Mouse (Mus musculus) midbrain, embryonic 16.5 days (tissue): Measurements from ENCODE around the gene Ptges3l. TPM values are rescaled to one million over a fixed set of nuclear protein-coding genes. Genes with fewer than 3 reads are reported as not detected.
"Not testable (repeated sequence)": the region's sequence is repeated elsewhere in the genome, so short reads cannot be mapped to it uniquely, and the experiment has no call there.

ENCODE experiments used
- ATAC-seq: fragments of 200-750 bp; cut with Nextera tagmentation; 2 replicates; pipeline ENCODE4 v1.8.0; 2017; ENCODE audit warnings: moderate TSS enrichment
- H3K27ac ChIP-seq: fragments of 300-500 bp; sonication (generic); 2 replicates; pipeline ENCODE4 v1.5.1; 2014; ENCODE audit warnings: mild to moderate bottlenecking, low read length, mixed read lengths
- H3K27me3 ChIP-seq: fragments of 300-500 bp; sonication (generic); 2 replicates; pipeline ENCODE4 v1.6.1; 2014; ENCODE audit warnings: low read depth, low read length, mixed read lengths; ENCODE audit not compliant: control insufficient read depth, insufficient read depth
- H3K36me3 ChIP-seq: fragments of 300-500 bp; sonication (generic); 2 replicates; pipeline ENCODE4 v1.6.1; 2014; ENCODE audit warnings: mild to moderate bottlenecking, low read length, moderate library complexity, mixed read lengths; ENCODE audit not compliant: control insufficient read depth, insufficient read depth
- H3K4me1 ChIP-seq: fragments of 300-500 bp; sonication (generic); 2 replicates; pipeline ENCODE4 v1.6.1; 2014; ENCODE audit warnings: mild to moderate bottlenecking, low read length, mixed read lengths; ENCODE audit not compliant: control insufficient read depth, insufficient read depth
- H3K4me2 ChIP-seq: fragments of 300-500 bp; sonication (generic); 2 replicates; pipeline ENCODE4 v1.6.1; 2014; ENCODE audit warnings: mild to moderate bottlenecking, low read length, mixed read lengths
- H3K4me3 ChIP-seq: fragments of 300-500 bp; sonication (generic); 2 replicates; pipeline ENCODE4 v1.5.1; 2014; ENCODE audit warnings: low read depth, mild to moderate bottlenecking, low read length, moderate library complexity, mixed read lengths
- H3K9ac ChIP-seq: fragments of 300-500 bp; sonication (generic); 2 replicates; pipeline ENCODE4 v1.6.1; 2014; ENCODE audit warnings: low read depth, low read length, mixed read lengths
- H3K9me3 ChIP-seq: fragments of 300-500 bp; sonication (generic); replicated peaks from 2 replicates; pipeline ENCODE4 v1.6.1; 2014; ENCODE audit warnings: mild to moderate bottlenecking, low read length, mixed read lengths; ENCODE audit not compliant: control insufficient read depth, poor library complexity, severe bottlenecking
- WGBS: fragments of 180-500 bp; shearing (Covaris S2); extraction: QIAGEN DNeasy Blood & Tissue Kit; methylation state at CpG from one replicate; pipeline ENCODE4 v1.1.7; 2014; 5-methylcytosine and 5-hydroxymethylcytosine counted together
- polyA plus RNA-seq: library from polyadenylated mRNA; unstranded; fragments of >200 nt; fragmentation: Nextera tagmentation; extraction: Ambion mirVana; gene quantifications from 2 replicates; pipeline ENCODE4 v1.2.1, GENCODE M21; 2015

Ptges3l gene
- polyA plus RNA-seq, 1 experiment from 2014 or later, result 3.1 TPM

DNA sequence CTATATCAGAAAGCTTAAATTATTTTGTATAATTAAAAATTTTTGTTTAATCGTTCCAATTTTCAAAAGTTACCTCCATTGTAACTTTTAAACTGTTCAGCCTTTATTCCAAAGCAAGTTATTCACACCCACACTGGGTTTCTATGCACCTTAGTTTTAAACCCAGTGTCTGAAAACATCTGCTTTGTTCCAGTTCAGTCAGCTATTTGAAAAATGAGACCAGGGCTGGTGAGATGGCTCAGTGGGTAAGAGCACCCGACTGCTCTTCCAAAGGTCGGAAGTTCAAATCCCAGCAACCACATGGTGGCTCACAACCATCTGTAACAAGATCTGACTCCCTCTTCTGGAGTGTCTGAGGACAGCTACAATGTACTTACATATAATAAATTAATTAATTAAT, 12.9 kb upstream of the Ptges3l start:
- not testable (repeated sequence) for H3K9me3 ChIP-seq, H3K27me3 ChIP-seq, H3K4me3 ChIP-seq, H3K27ac ChIP-seq, ATAC-seq, H3K9ac ChIP-seq, H3K4me1 ChIP-seq, H3K4me2 ChIP-seq
- peaks cover 23% of the 10 kb centered on the region for H3K36me3 ChIP-seq
- 74% methylated on average over 3 of the region's 3 CpGs for WGBS

DNA sequence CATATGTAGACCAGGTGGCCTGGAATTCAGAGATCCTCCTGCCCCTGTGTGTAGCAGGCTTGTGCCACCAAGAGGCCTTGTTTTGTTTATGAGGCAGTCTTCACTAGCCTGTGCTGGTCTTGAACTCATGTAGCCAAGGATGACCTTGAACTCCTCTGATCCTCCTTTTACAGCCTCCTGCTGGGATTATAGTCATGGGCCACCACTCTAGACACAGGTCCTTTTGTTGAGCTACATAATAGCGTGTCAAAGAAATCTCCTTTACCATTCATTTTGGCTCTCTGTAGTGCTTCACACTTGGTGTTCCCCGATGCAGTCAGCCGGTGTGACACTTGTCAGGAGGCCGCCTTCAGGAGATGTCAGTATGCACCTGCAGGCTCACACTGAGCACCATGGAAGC, 11.8 kb upstream of the Ptges3l start:
- Histone ChIP-seq H3K36me3 (peaks cover 27% of the 10 kb centered on the region), H3K4me2 (no peak overlapping the region), H3K4me1 (no peaks in the 10 kb centered on the region), H3K27me3 (no peaks in the 10 kb centered on the region), H3K27ac (no peak overlapping the region), H3K9ac (no peak overlapping the region), H3K4me3 (no peak overlapping the region), H3K9me3 (no peaks in the 10 kb centered on the region)
- 30% methylated on average over 4 of the region's 4 CpGs for WGBS
- no peak for ATAC-seq

DNA sequence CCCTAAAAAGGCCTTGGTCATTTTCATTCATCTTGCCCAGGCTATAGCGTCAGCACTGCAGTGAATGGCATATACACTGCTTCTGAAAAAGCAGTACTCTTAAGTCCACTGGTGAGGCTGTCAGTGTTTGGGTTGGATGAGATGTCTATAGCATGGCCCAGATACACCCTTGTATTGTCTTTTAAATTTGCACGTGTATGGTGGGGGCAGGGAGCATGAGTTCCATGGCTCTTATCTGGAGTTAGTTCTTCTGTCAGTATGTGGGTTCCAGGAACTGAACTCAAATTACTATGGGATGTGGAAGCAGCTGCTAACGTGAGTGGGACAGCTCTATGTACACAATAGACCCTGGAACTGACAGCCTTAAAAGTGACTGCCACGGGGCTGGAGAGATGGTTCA, 10.7 kb upstream of the Ptges3l start:
- Histone ChIP-seq H3K4me1 (no peaks in the 10 kb centered on the region), H3K4me2 (no peak overlapping the region), H3K9me3 (no peaks in the 10 kb centered on the region), H3K4me3 (no peak overlapping the region), H3K27me3 (no peaks in the 10 kb centered on the region), H3K27ac (no peak overlapping the region), H3K9ac (no peak overlapping the region), H3K36me3 (peaks cover 33% of the 10 kb centered on the region)
- WGBS, result 83% methylated on average over 4 of the region's 4 CpGs
- no peak for ATAC-seq

GRCm38 (mm10) chr11:101433396-101433795, 8.3 kb upstream of the Ptges3l start:
- no peak for ATAC-seq
- Histone ChIP-seq H3K4me1 (no peaks in the 10 kb centered on the region), H3K4me3 (no peak overlapping the region), H3K27ac (no peak overlapping the region), H3K36me3 (peaks cover 48% of the 10 kb centered on the region), H3K9ac (no peak overlapping the region), H3K27me3 (no peaks in the 10 kb centered on the region), H3K9me3 (no peaks in the 10 kb centered on the region), H3K4me2 (no peak overlapping the region)
- WGBS, result 92% methylated on average over 13 of the region's 13 CpGs

- Histone ChIP-seq H3K4me1 (peaks cover 11% of the 10 kb centered on the region), H3K27me3 (no peaks in the 10 kb centered on the region), H3K36me3 (peaks cover 48% of the 10 kb centered on the region), H3K27ac (no peak overlapping the region), H3K4me3 (no peak overlapping the region), H3K9me3 (no peaks in the 10 kb centered on the region), H3K4me2 (no peak overlapping the region), H3K9ac (no peak overlapping the region)
- 91% methylated on average over 9 of the region's 9 CpGs for WGBS
- no peak for ATAC-seq
Measured at GRCm38 (mm10) chr11:101431327-101431726, 6.2 kb upstream of the Ptges3l start.

DNA sequence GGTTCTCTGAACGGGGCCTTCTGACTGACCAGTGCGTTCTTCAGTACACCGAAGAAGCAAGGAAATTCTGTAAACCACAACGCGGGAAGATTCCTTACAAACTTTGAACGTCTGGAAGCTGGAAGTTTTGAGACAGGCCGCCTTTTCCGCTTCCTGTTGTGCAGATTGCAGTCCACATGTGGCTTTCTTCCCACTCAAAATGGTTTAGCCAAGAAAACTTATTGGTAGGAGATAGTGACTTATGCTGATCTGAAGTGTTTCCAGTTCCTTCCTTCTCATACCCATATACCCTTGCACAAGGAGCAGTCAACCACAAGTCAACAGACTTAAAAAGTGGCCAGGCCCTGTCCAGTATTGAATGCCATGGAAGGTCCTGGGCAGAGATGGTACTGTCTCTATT, 1.0 kb upstream of the Ptges3l start:
- no peak for ATAC-seq
- Histone ChIP-seq H3K36me3 (peaks cover 18% of the 10 kb centered on the region), H3K4me2 (peak overlapping the region; percentile 90), H3K27ac (no peak overlapping the region), H3K9ac (peak overlapping the region; percentile 82), H3K9me3 (no peaks in the 10 kb centered on the region), H3K4me1 (peaks cover 27% of the 10 kb centered on the region), H3K27me3 (no peaks in the 10 kb centered on the region), H3K4me3 (peak overlapping the region; percentile 77)
- 61% methylated on average over 8 of the region's 8 CpGs for WGBS

GRCm38 (mm10) chr11:101424105-101424851, 855 bp downstream of the Ptges3l start, which contains the start of gene Gm27029:
Gene Gm27029 (minus strand): TSS chr11:101424796.
- H3K4me3 ChIP-seq, result peak within 1 kb of the TSS; percentile 77
- no peaks in the 10 kb centered on the region for H3K9me3 ChIP-seq
- peak; percentile 52 for ATAC-seq
- peaks cover 27% of the 10 kb centered on the region for H3K4me1 ChIP-seq
- H3K27ac ChIP-seq, result peak within 1 kb of the TSS; percentile 90
- no peaks in the 10 kb centered on the region for H3K27me3 ChIP-seq
- peaks cover 2% of the 10 kb centered on the region; the same call in 1 of the 2 replicates for H3K36me3 ChIP-seq
- WGBS, result 6% methylated on average over 23 of the region's 23 CpGs
- peak within 1 kb of the TSS; percentile 82 for H3K9ac ChIP-seq
- H3K4me2 ChIP-seq, result peak within 1 kb of the TSS; percentile 90

GRCm38 (mm10) chr11:101420148-101420547, 5.0 kb downstream of the Ptges3l start:
- Histone ChIP-seq H3K4me3 (no peak overlapping the region), H3K4me1 (peaks cover 16% of the 10 kb centered on the region), H3K27ac (no peak overlapping the region), H3K9ac (no peak overlapping the region), H3K9me3 (no peaks in the 10 kb centered on the region), H3K36me3 (no peaks in the 10 kb centered on the region), H3K4me2 (no peak overlapping the region), H3K27me3 (no peaks in the 10 kb centered on the region)
- ATAC-seq, result no peak
- 90% methylated on average over 5 of the region's 5 CpGs for WGBS

- H3K9ac ChIP-seq, result no peak overlapping the region
- no peaks in the 10 kb centered on the region for H3K36me3 ChIP-seq
- H3K4me1 ChIP-seq, result peaks cover 16% of the 10 kb centered on the region
- H3K27ac ChIP-seq, result no peak overlapping the region
- H3K9me3 ChIP-seq, result no peaks in the 10 kb centered on the region
- no peak overlapping the region for H3K4me3 ChIP-seq
- WGBS, result 22% methylated on average over 3 of the region's 3 CpGs
- no peaks in the 10 kb centered on the region for H3K27me3 ChIP-seq
- H3K4me2 ChIP-seq, result no peak overlapping the region
- ATAC-seq, result no peak
Measured at GRCm38 (mm10) chr11:101419610-101420009, 5.5 kb downstream of the Ptges3l start.
